ENCODE assay signal across 7 mouse cellular contexts in the genomic region with DNA sequence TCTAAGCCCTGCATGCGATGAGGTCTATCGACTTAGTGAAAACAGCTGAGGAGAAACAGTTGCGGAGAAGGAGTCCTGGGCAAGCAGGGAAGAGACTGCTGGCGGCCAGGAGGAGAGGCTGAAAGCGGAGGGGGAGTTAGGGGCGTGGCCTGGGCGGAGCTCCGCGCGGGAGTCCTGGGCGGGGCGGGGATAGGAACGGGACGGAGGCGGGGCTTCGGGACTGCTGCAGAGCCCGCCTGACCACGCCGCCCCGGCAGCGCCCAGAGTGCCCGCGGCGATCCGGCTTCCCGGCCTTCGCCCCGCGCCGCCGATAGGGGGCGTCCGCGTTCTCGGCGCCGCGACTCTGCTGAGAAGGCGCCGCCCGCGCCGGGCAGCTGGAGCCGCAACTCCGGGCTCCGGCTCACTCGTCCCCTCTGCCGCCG. TPM values are rescaled to one million over a fixed set of nuclear protein-coding genes. Genes with fewer than 3 reads are reported as not detected.
DNase-seq lines count a peak whose midpoint lies in the region; ATAC-seq lines count a peak whose summit lies in the region.

A gene (plus strand): TSS at position 338 of the 422 bp plus-strand sequence.

- peak; percentile 94 for ATAC-seq in embryonic facial prominence, embryonic 12.5 days (ENCODE audit: insufficient number of reproducible peaks, insufficient read depth, low FRiP score, low TSS enrichment)
- peak; percentile 95 for ATAC-seq in limb, embryonic 11.5 days (ENCODE audit: insufficient number of reproducible peaks, low FRiP score, low TSS enrichment, low read depth)
- peak; percentile 98 for ATAC-seq in midbrain, embryonic 14.5 days (ENCODE audit: low FRiP score, low TSS enrichment)

- no peaks in the 10 kb centered on the region for H3K27me3 ChIP-seq in embryonic facial prominence, embryonic 12.5 days
- no peaks in the 10 kb centered on the region for H3K27me3 ChIP-seq in limb, embryonic 11.5 days (ENCODE audit: control insufficient read depth, insufficient read depth, low read length)
- H3K27me3 ChIP-seq in midbrain, embryonic 14.5 days (ENCODE audit: control insufficient read depth, insufficient read depth, low read length) = peaks cover 15% of the 10 kb centered on the region

- H3K4me2 ChIP-seq in embryonic facial prominence, embryonic 12.5 days (replicated peaks) = peak within 1 kb of the TSS; percentile 73
- peak within 1 kb of the TSS; percentile 79 for H3K4me2 ChIP-seq in limb, embryonic 11.5 days (ENCODE audit: low read depth, severe bottlenecking)
- peak within 1 kb of the TSS; percentile 87 for H3K4me2 ChIP-seq in midbrain, embryonic 14.5 days (ENCODE audit: low read length)

- H3K9me3 ChIP-seq in embryonic facial prominence, embryonic 12.5 days = no peaks in the 10 kb centered on the region
- no peaks in the 10 kb centered on the region for H3K9me3 ChIP-seq in limb, embryonic 11.5 days (ENCODE audit: control insufficient read depth, low read length)
- no peaks in the 10 kb centered on the region for H3K9me3 ChIP-seq in midbrain, embryonic 14.5 days (ENCODE audit: control insufficient read depth, low read length)

- H3K9ac ChIP-seq in embryonic facial prominence, embryonic 12.5 days = peak within 1 kb of the TSS; percentile 78
- peak within 1 kb of the TSS; percentile 90 for H3K9ac ChIP-seq in limb, embryonic 11.5 days (ENCODE audit: low read length)
- H3K9ac ChIP-seq in midbrain, embryonic 14.5 days (replicated peaks; ENCODE audit: low read length) = peak within 1 kb of the TSS; percentile 79

- peaks cover 13% of the 10 kb centered on the region; the same call in 1 of the 2 replicates for H3K4me1 ChIP-seq in embryonic facial prominence, embryonic 12.5 days
- H3K4me1 ChIP-seq in limb, embryonic 11.5 days (ENCODE audit: control insufficient read depth, insufficient read depth, low read length) = peaks cover 16% of the 10 kb centered on the region
- peaks cover 18% of the 10 kb centered on the region; the same call in 1 of the 2 replicates for H3K4me1 ChIP-seq in midbrain, embryonic 14.5 days (ENCODE audit: control insufficient read depth, insufficient read depth, low read length)

- no peaks in the 10 kb centered on the region for H3K36me3 ChIP-seq in embryonic facial prominence, embryonic 12.5 days
- H3K36me3 ChIP-seq in limb, embryonic 11.5 days (ENCODE audit: control insufficient read depth, insufficient read depth, low read length) = no peaks in the 10 kb centered on the region
- H3K36me3 ChIP-seq in midbrain, embryonic 14.5 days (ENCODE audit: control insufficient read depth, insufficient read depth, low read length) = no peaks in the 10 kb centered on the region

- peak; percentile 100 for DNase-seq in adrenal gland, postnatal 25 days
- DNase-seq in heart, adult 11 months = peak; percentile 100
- DNase-seq in kidney, adult 18-20 months = peak; percentile 98
- DNase-seq in limb, embryonic 11.5 days (ENCODE audit: low spot score) = peak; percentile 100
- DNase-seq in midbrain, embryonic 14.5 days = peak; percentile 98
- DNase-seq in spleen, adult 18-20 months = peak; percentile 98 to 100

- peak within 1 kb of the TSS; percentile 65 for H3K4me3 ChIP-seq in embryonic facial prominence, embryonic 12.5 days
- peak within 1 kb of the TSS; percentile 55 for H3K4me3 ChIP-seq in limb, embryonic 11.5 days (ENCODE audit: low read depth, low read length)
- peak within 1 kb of the TSS; percentile 56 for H3K4me3 ChIP-seq in midbrain, embryonic 14.5 days (replicated peaks; ENCODE audit: low read depth, low read length)

- peak within 1 kb of the TSS; percentile 80 for H3K27ac ChIP-seq in embryonic facial prominence, embryonic 12.5 days
- peak within 1 kb of the TSS; percentile 73 for H3K27ac ChIP-seq in limb, embryonic 11.5 days (replicated peaks; ENCODE audit: low read depth, low read length)
- H3K27ac ChIP-seq in midbrain, embryonic 14.5 days (replicated peaks; ENCODE audit: low read depth, low read length) = peak within 1 kb of the TSS; percentile 92

- under 1% methylated on average over 46 of the region's 49 CpGs for WGBS in embryonic facial prominence, embryonic 12.5 days
- WGBS in limb, embryonic 11.5 days = 1% methylated on average over 44 of the region's 49 CpGs
- WGBS in midbrain, embryonic 14.5 days = 1% methylated on average over 23 of the region's 49 CpGs

RNA-seq across cellular contexts. Expression of the gene that starts here (rescaled TPM):
- total RNA-seq in adrenal gland, postnatal 25 days (2021) = 12.9 and 13.7 TPM in 2 replicates
- 14.0 and 17.8 TPM in 2 replicates for polyA plus RNA-seq in embryonic facial prominence, embryonic 12.5 days (2016; fragmentation: Nextera tagmentation; extraction: Ambion mirVana)
- 16.5 and 17.5 TPM in 2 replicates for polyA plus RNA-seq in limb, embryonic 11.5 days (2014; fragmentation: Nextera tagmentation; extraction: Ambion mirVana)
- polyA plus RNA-seq in midbrain, embryonic 14.5 days (2014; fragmentation: Nextera tagmentation; extraction: Ambion mirVana) = 9.1 and 11.6 TPM in 2 replicates

Comparison
In these comparisons a context has a peak if more than half of its experiments do, and no peak if none do; other contexts are left out.
1. Peak in every context shown above with its lines: DNase-seq, ATAC-seq, H3K4me3 ChIP-seq and H3K27ac ChIP-seq.